Mouse (Mus musculus) ES-E14 (cell line): ENCODE measurements around the gene Rps6ka5.

Source experiments
- CHD2 ChIP-seq: IDR thresholded peaks from 2 replicates; pipeline ENCODE4 v1.6.1; 2014; ENCODE audit warnings: mild to moderate bottlenecking, low read depth, low read length, inconsistent platforms
- HCFC1 ChIP-seq: IDR thresholded peaks from 2 replicates; pipeline ENCODE4 v1.6.1; 2012; ENCODE audit warnings: low read length, inconsistent platforms, borderline replicate concordance; ENCODE audit not compliant: insufficient read depth
- MAFK ChIP-seq: IDR thresholded peaks from 2 replicates; pipeline ENCODE4 v1.6.1; 2014; ENCODE audit warnings: mild to moderate bottlenecking, low read depth, low read length, inconsistent platforms; ENCODE audit not compliant: insufficient read depth
- ZC3H11A ChIP-seq: IDR thresholded peaks from 2 replicates; pipeline ENCODE4 v1.6.1; 2012; ENCODE audit warnings: low read depth, mild to moderate bottlenecking, inconsistent platforms, low read length, borderline replicate concordance
- ZNF384 ChIP-seq: IDR thresholded peaks from 2 replicates; pipeline ENCODE4 v1.6.1; 2012; ENCODE audit warnings: low read depth, low read length, inconsistent platforms

- TF ChIP-seq CHD2 (no peak), MAFK (no peak), HCFC1 (no peak), ZNF384 (no peak), ZC3H11A (no peak)
These were observed 30.6 kb upstream of the Rps6ka5 start for GRCm38 (mm10) chr12:100757427-100757826.
